Mouse (Mus musculus): ENCODE measurements around the gene Rasl12.

- TF ChIP-seq POLR2A (IDR thresholded peaks at IDR 0.05; ENCODE audit: control insufficient read depth, low read depth, low read length): no peak
- TF ChIP-seq CTCF (IDR thresholded peaks at IDR 0.05; ENCODE audit: control insufficient read depth, insufficient read depth, insufficient replicate concordance, low read depth, low read length): no peak
Observed at GRCm38 (mm10) chr9:65356561-65356960, 41.7 kb upstream of the Rasl12 start.

Measured in testis, adult 2 months (tissue).